Mouse (Mus musculus): ENCODE results near the gene Snx4. TPM values are rescaled to one million over a fixed set of nuclear protein-coding genes. Genes with fewer than 3 reads are reported as not detected.

Snx4 gene
- polyA plus RNA-seq, 1 experiment from 2014 or later, result 79.7 TPM

DNA sequence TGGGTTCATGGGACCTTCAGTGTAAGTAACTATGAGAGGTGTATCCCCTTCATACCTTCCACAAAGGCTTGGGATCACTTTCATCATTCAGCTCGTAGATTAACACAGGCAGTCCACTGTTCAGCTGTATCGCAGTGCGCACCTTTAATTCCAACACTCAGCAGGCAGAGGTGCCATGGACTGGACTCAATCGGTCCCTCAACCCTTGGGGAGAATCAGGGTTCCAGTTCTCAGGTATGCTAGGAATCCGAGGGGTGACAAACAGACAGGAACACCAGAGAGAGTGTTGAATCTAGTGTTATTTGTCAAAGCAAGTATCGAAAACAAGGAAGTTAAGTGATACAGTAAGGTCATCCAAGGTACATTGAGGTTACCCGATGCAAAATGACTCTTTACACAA is 41.0 kb downstream of the Snx4 start:
- Histone ChIP-seq H3K27me3 (ENCODE audit: control insufficient read depth, insufficient read depth, low read length) (no peaks in the 10 kb centered on the region), H3K27ac (ENCODE audit: low read depth, low read length) (no peak overlapping the region), H3K4me3 (ENCODE audit: low read length) (no peak overlapping the region), H3K4me1 (ENCODE audit: control insufficient read depth, insufficient read depth, low read length) (no peaks in the 10 kb centered on the region), H3K36me3 (ENCODE audit: control insufficient read depth, insufficient read depth, low read length) (peaks cover 96% of the 10 kb centered on the region), H3K9me3 (ENCODE audit: control insufficient read depth, low read length) (peaks cover 8% of the 10 kb centered on the region), H3K4me2 (replicated peaks; ENCODE audit: low read depth, low read length) (no peak overlapping the region), H3K9ac (ENCODE audit: low read depth, low read length) (no peak overlapping the region)
- 98% methylated on average over 7 of the region's 7 CpGs for WGBS
- no peak for ATAC-seq (ENCODE audit: low FRiP score, low TSS enrichment)

DNA sequence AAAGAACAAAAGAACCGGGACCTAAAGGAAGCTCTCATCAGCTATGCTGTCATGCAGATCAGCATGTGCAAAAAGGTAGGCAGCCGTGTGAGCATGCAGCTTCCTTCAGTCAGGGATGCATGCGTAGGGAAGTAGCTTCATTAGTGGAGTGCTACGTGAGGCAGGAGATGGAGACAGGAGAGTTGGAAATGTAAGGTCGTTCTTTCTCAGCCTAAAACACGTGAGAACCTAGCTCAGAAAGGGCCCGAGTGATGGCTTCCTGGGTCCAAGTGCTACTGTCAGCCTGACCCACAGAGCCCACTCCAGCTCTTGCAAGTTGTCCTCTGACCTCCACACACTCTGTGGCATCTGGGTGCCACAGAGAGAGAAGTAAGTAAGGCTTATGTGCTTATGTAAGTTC is 43.4 kb downstream of the Snx4 start:
- ATAC-seq (ENCODE audit: low FRiP score, low TSS enrichment), result no peak

DNA sequence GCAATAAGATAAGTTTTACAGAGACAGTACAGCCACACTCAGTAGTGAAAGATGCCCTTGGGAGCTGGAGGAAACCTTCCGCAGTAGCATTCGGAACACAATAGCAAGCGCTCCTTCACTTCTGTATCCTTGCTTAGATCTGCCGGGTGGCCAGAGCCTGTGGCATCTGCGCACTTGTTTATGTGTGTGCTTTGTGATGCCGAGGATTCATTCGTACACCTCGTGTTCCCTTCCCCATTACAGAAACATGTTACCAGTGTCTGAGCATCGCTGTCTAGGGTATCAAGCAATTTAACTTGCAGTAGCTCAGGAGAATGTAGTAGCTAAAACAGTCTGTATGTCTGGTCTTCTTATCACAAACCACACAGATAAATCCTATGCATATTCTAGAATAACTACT is 44.1 kb downstream of the Snx4 start:
- no peak overlapping the region for H3K4me2 ChIP-seq (replicated peaks; ENCODE audit: low read depth, low read length)
- H3K36me3 ChIP-seq (ENCODE audit: control insufficient read depth, insufficient read depth, low read length), result peaks cover 88% of the 10 kb centered on the region
- H3K4me1 ChIP-seq (ENCODE audit: control insufficient read depth, insufficient read depth, low read length), result no peaks in the 10 kb centered on the region
- no peak for ATAC-seq (ENCODE audit: low FRiP score, low TSS enrichment)
- no peaks in the 10 kb centered on the region for H3K27me3 ChIP-seq (ENCODE audit: control insufficient read depth, insufficient read depth, low read length)
- no peak overlapping the region for H3K9ac ChIP-seq (ENCODE audit: low read depth, low read length)
- 95% methylated on average over 9 of the region's 9 CpGs for WGBS
- H3K4me3 ChIP-seq (ENCODE audit: low read length), result no peak overlapping the region
- no peak overlapping the region for H3K27ac ChIP-seq (ENCODE audit: low read depth, low read length)
- H3K9me3 ChIP-seq (ENCODE audit: control insufficient read depth, low read length), result peaks cover 8% of the 10 kb centered on the region

More for the DNA sequence above, 43.4 kb downstream of the Snx4 start:
- H3K9me3 ChIP-seq (ENCODE audit: control insufficient read depth, low read length), result peaks cover 8% of the 10 kb centered on the region
- H3K9ac ChIP-seq (ENCODE audit: low read depth, low read length), result no peak overlapping the region
- H3K4me1 ChIP-seq (ENCODE audit: control insufficient read depth, insufficient read depth, low read length), result no peaks in the 10 kb centered on the region
- peaks cover 88% of the 10 kb centered on the region for H3K36me3 ChIP-seq (ENCODE audit: control insufficient read depth, insufficient read depth, low read length)
- H3K27me3 ChIP-seq (ENCODE audit: control insufficient read depth, insufficient read depth, low read length), result no peaks in the 10 kb centered on the region
- H3K4me2 ChIP-seq (replicated peaks; ENCODE audit: low read depth, low read length), result no peak overlapping the region
- H3K4me3 ChIP-seq (ENCODE audit: low read length), result no peak overlapping the region
- H3K27ac ChIP-seq (ENCODE audit: low read depth, low read length), result no peak overlapping the region
- 87% methylated on average over 7 of the region's 7 CpGs for WGBS

DNA sequence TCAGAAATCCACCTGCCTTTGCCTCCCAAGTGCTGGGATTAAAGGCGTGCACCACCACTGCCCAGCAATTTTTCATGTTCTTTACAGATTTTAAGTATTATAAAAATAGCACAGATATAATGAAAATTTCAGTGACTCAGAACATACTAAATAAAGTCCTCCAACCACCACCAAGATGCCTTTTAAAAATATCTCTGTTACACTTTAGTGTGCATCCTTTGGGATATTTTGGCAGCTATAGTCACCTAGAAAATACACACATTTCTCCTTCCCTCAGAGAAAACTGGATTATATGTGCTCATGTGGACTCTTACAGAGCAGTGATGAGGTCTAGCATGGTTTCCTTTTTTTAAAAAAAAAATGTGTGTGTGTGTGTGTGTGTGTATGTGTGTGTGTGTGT is 46.3 kb downstream of the Snx4 start:
- Histone ChIP-seq H3K9ac (ENCODE audit: low read depth, low read length) (no peak overlapping the region), H3K4me3 (ENCODE audit: low read length) (no peak overlapping the region), H3K4me1 (ENCODE audit: control insufficient read depth, insufficient read depth, low read length) (no peaks in the 10 kb centered on the region), H3K27me3 (ENCODE audit: control insufficient read depth, insufficient read depth, low read length) (no peaks in the 10 kb centered on the region), H3K4me2 (replicated peaks; ENCODE audit: low read depth, low read length) (no peak overlapping the region), H3K9me3 (ENCODE audit: control insufficient read depth, low read length) (peaks cover 1% of the 10 kb centered on the region), H3K36me3 (ENCODE audit: control insufficient read depth, insufficient read depth, low read length) (peaks cover 73% of the 10 kb centered on the region), H3K27ac (ENCODE audit: low read depth, low read length) (no peak overlapping the region)
- WGBS, result 91% methylated on average over 1 of the region's 1 CpGs
- ATAC-seq (ENCODE audit: low FRiP score, low TSS enrichment), result no peak

DNA sequence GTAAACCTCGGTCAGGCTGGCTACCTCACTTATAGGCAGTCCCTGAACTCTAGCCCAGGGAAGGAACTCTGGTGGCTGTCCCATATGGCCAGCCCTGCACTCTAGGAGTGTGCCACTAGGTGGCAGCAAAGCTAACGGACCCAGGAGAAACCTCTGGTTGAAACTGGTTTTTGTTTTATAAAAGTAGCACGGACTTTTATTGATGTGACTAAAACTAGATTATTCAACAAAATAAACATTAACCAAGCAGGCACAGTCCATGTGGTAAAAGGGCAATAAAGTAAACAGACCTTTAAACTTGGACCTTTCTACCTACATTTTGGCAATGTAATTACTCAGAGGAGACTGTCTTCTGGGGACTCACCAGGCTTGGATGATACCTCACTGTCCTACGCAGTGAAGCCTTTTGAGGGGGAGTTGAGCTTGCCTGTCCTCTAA is 55.4 kb downstream of the Snx4 start:
- H3K9me3 ChIP-seq (ENCODE audit: control insufficient read depth, low read length), result no peaks in the 10 kb centered on the region
- no peaks in the 10 kb centered on the region for H3K4me1 ChIP-seq (ENCODE audit: control insufficient read depth, insufficient read depth, low read length)
- 9% methylated on average over 4 of the region's 4 CpGs for WGBS
- 0 out of 2 replicates have a peak, but pooled peaks have one; percentile 37 for ATAC-seq (ENCODE audit: low FRiP score, low TSS enrichment)
- no peak overlapping the region for H3K9ac ChIP-seq (ENCODE audit: low read depth, low read length)
- no peak overlapping the region for H3K4me2 ChIP-seq (replicated peaks; ENCODE audit: low read depth, low read length)
- peaks cover 3% of the 10 kb centered on the region; the same call in 1 of the 2 replicates for H3K36me3 ChIP-seq (ENCODE audit: control insufficient read depth, insufficient read depth, low read length)
- H3K4me3 ChIP-seq (ENCODE audit: low read length), result no peak overlapping the region
- H3K27ac ChIP-seq (ENCODE audit: low read depth, low read length), result no peak overlapping the region
- H3K27me3 ChIP-seq (ENCODE audit: control insufficient read depth, insufficient read depth, low read length), result no peaks in the 10 kb centered on the region

DNA sequence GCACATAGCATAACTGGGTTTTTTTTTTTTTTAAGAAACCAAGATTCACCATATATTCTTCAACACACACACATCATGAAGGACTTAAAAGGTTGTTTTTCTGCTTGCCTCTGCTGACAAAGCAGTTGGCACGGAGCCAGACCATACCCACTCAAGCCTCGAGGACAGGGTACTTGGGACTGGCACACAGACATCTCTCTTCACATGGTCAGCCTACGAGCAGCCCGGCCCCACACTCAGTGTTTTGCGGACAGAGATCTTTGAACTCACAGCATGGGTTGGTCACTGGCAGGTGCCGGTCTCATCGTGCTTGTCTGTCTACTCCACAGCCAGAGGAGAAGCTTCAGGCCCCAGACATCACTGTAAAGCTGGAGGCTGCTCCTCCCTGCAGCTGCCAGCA is 56.5 kb downstream of the Snx4 start:
- H3K36me3 ChIP-seq (ENCODE audit: control insufficient read depth, insufficient read depth, low read length), result peaks cover 3% of the 10 kb centered on the region; the same call in 1 of the 2 replicates
- no peak for ATAC-seq (ENCODE audit: low FRiP score, low TSS enrichment)
- H3K9ac ChIP-seq (ENCODE audit: low read depth, low read length), result no peak overlapping the region
- no peak overlapping the region for H3K4me3 ChIP-seq (ENCODE audit: low read length)
- H3K9me3 ChIP-seq (ENCODE audit: control insufficient read depth, low read length), result no peaks in the 10 kb centered on the region
- no peaks in the 10 kb centered on the region for H3K27me3 ChIP-seq (ENCODE audit: control insufficient read depth, insufficient read depth, low read length)
- WGBS, result 79% methylated on average over 7 of the region's 7 CpGs
- no peak overlapping the region for H3K4me2 ChIP-seq (replicated peaks; ENCODE audit: low read depth, low read length)
- no peaks in the 10 kb centered on the region for H3K4me1 ChIP-seq (ENCODE audit: control insufficient read depth, insufficient read depth, low read length)
- H3K27ac ChIP-seq (ENCODE audit: low read depth, low read length), result no peak overlapping the region

DNA sequence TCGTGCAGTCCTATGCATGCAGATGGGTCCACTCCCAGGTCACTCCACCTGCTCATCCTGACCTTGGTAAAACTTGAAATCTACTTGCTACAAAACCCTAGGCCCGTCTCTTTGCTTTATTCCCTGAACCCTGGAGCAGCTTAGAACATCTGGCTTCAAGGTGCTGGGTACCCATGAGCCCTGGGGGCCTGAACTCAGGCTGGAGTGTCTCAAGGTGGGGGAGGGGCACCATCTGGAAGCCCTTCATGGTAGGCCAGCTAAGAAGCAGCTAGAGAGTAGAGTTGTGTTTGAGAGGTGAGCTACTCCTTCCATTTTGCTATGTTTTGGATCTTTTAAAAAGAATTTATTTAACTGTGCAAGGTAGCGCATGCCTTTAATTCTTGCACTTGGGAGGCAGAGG is 57.8 kb downstream of the Snx4 start:
- 84% methylated on average over 3 of the region's 3 CpGs for WGBS
- peaks cover 3% of the 10 kb centered on the region; the same call in 1 of the 2 replicates for H3K36me3 ChIP-seq (ENCODE audit: control insufficient read depth, insufficient read depth, low read length)
- no peaks in the 10 kb centered on the region for H3K4me1 ChIP-seq (ENCODE audit: control insufficient read depth, insufficient read depth, low read length)
- no peaks in the 10 kb centered on the region for H3K27me3 ChIP-seq (ENCODE audit: control insufficient read depth, insufficient read depth, low read length)
- H3K27ac ChIP-seq (ENCODE audit: low read depth, low read length), result no peak overlapping the region
- H3K9me3 ChIP-seq (ENCODE audit: control insufficient read depth, low read length), result no peaks in the 10 kb centered on the region
- H3K9ac ChIP-seq (ENCODE audit: low read depth, low read length), result no peak overlapping the region
- ATAC-seq (ENCODE audit: low FRiP score, low TSS enrichment), result no peak
- no peak overlapping the region for H3K4me3 ChIP-seq (ENCODE audit: low read length)
- H3K4me2 ChIP-seq (replicated peaks; ENCODE audit: low read depth, low read length), result no peak overlapping the region

DNA sequence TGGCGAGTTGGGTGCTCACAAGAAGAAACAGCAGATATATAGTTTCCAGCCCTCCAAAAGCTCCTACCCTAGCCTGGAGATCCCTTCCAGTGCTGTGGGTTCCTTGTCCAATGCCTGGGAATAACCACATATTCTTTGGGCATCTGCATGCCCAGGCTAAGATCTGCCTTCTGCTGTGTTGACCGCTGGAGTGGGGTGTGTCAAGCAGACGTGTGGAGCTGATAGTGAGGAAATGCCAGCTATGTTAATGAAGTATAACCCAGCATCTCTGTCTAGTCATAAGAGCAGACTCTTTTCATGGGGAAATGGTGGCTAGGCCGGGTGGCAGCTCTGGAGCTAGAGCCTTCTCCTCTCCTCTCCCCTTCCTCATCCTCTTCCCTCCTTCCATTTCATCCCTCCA is 64.4 kb downstream of the Snx4 start:
- Histone ChIP-seq H3K36me3 (ENCODE audit: control insufficient read depth, insufficient read depth, low read length) (no peaks in the 10 kb centered on the region), H3K27me3 (ENCODE audit: control insufficient read depth, insufficient read depth, low read length) (no peaks in the 10 kb centered on the region), H3K4me2 (replicated peaks; ENCODE audit: low read depth, low read length) (no peak overlapping the region), H3K9me3 (ENCODE audit: control insufficient read depth, low read length) (no peaks in the 10 kb centered on the region), H3K9ac (ENCODE audit: low read depth, low read length) (no peak overlapping the region), H3K27ac (ENCODE audit: low read depth, low read length) (no peak overlapping the region), H3K4me1 (ENCODE audit: control insufficient read depth, insufficient read depth, low read length) (no peaks in the 10 kb centered on the region), H3K4me3 (ENCODE audit: low read length) (no peak overlapping the region)
- WGBS, result 89% methylated on average over 4 of the region's 4 CpGs
- no peak for ATAC-seq (ENCODE audit: low FRiP score, low TSS enrichment)

DNA sequence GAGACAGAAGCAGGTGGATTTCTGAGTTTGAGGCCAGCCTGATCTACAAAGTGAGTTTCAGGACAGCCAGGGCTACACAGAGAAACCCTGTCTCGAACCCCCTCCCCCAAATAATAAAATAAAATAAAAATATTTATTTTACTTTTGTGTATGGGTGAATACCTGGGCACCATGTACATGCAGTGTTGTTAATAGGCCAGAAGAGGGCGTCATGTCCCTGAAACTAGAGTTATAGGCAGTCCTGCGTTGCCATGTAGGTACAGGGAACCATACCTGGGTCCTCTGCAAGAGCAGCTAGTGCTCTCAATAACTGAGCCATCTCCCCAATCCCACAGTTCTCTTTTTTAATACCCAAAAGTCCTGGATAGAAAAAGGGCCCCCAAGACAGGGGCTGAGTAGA is 66.4 kb downstream of the Snx4 start:
- no peaks in the 10 kb centered on the region for H3K9me3 ChIP-seq (ENCODE audit: control insufficient read depth, low read length)
- no peaks in the 10 kb centered on the region for H3K27me3 ChIP-seq (ENCODE audit: control insufficient read depth, insufficient read depth, low read length)
- H3K4me1 ChIP-seq (ENCODE audit: control insufficient read depth, insufficient read depth, low read length), result no peaks in the 10 kb centered on the region
- H3K9ac ChIP-seq (ENCODE audit: low read depth, low read length), result no peak overlapping the region
- WGBS, result 72% methylated on average over 3 of the region's 3 CpGs
- H3K4me2 ChIP-seq (replicated peaks; ENCODE audit: low read depth, low read length), result no peak overlapping the region
- no peak overlapping the region for H3K27ac ChIP-seq (ENCODE audit: low read depth, low read length)
- H3K36me3 ChIP-seq (ENCODE audit: control insufficient read depth, insufficient read depth, low read length), result no peaks in the 10 kb centered on the region
- H3K4me3 ChIP-seq (ENCODE audit: low read length), result no peak overlapping the region
- ATAC-seq (ENCODE audit: low FRiP score, low TSS enrichment), result no peak
